Mouse (Mus musculus) adrenal gland, postnatal 14 days (tissue): Measurements from ENCODE around the gene Abca2. TPM values are rescaled to one million over a fixed set of nuclear protein-coding genes. Genes with fewer than 3 reads are reported as not detected.

Experiments
- DNase-seq: peaks from one replicate; pipeline ENCODE4 v3.0.0; 2021; ENCODE audit warnings: mixed read lengths
- total RNA-seq: library from RNA; stranded (reverse); gene quantifications from 2 replicates; pipeline ENCODE4 v1.2.3, GENCODE M21; 2021

Abca2 gene
- total RNA-seq, 1 experiment from 2014 or later, result 30.1 TPM

- DNase-seq, result no peak
These were observed 4.9 kb upstream of the Abca2 start for GRCm38 (mm10) chr2:25423626-25424025.

GRCm38 (mm10) chr2:25425481-25425880, 3.0 kb upstream of the Abca2 start:
- no peak for DNase-seq

GRCm38 (mm10) chr2:25426721-25427191, 1.7 kb upstream of the Abca2 start:
- DNase-seq, result peak; percentile 82

GRCm38 (mm10) chr2:25427256-25427655, 1.2 kb upstream of the Abca2 start:
- DNase-seq, result no peak

- no peak for DNase-seq
These were observed 1.1 kb downstream of the Abca2 start for GRCm38 (mm10) chr2:25429435-25430180.

- DNase-seq, result no peak
These were observed 2.1 kb downstream of the Abca2 start for GRCm38 (mm10) chr2:25430395-25431233.

GRCm38 (mm10) chr2:25431308-25431855, 2.9 kb downstream of the Abca2 start:
- no peak for DNase-seq

GRCm38 (mm10) chr2:25432326-25433098, 4.0 kb downstream of the Abca2 start:
- no peak for DNase-seq

- no peak for DNase-seq
These were observed 4.6 kb downstream of the Abca2 start for GRCm38 (mm10) chr2:25433101-25433500.

- no peak for DNase-seq
These were observed 5.8 kb downstream of the Abca2 start for GRCm38 (mm10) chr2:25434292-25434691.

GRCm38 (mm10) chr2:25436286-25436820, 7.8 kb downstream of the Abca2 start:
- DNase-seq, result no peak

- DNase-seq, result no peak
These were observed 12.6 kb downstream of the Abca2 start for GRCm38 (mm10) chr2:25441067-25441466.

- DNase-seq, result no peak
These were observed 14.2 kb downstream of the Abca2 start for GRCm38 (mm10) chr2:25442682-25443081.

GRCm38 (mm10) chr2:25450853-25451647, 22.5 kb downstream of the Abca2 start:
- no peak for DNase-seq

- no peak for DNase-seq
These were observed 24.4 kb downstream of the Abca2 start for GRCm38 (mm10) chr2:25452951-25453350.

- DNase-seq, result no peak
These were observed 27.9 kb downstream of the Abca2 start, which contains the start of gene Clic3 for GRCm38 (mm10) chr2:25456205-25456953. TSS of gene Clic3 (plus strand) at chr2:25456838.

- DNase-seq, result no peak
These were observed 28.8 kb downstream of the Abca2 start for GRCm38 (mm10) chr2:25457022-25457896.

- DNase-seq, result peak; percentile 47
These were observed 30.4 kb downstream of the Abca2 start for GRCm38 (mm10) chr2:25458911-25459310.

GRCm38 (mm10) chr2:25460135-25460534, 31.6 kb downstream of the Abca2 start:
- DNase-seq, result peak; percentile 38
